Mouse (Mus musculus) sigmoid colon, adult 10 weeks (tissue): ENCODE results near the gene Zcchc17. TPM values are rescaled to one million over a fixed set of nuclear protein-coding genes. Genes with fewer than 3 reads are reported as not detected.

ENCODE experiments used
- polyA plus RNA-seq: library from polyadenylated mRNA; stranded (reverse); fragments of 350-450 nt; fragmentation: Illumina TruSeq; extraction: RNeasy Lipid Tissue Mini Kit (QIAGEN cat#74804); gene quantifications from one replicate; pipeline ENCODE4 v1.2.3, GENCODE M21; 2014; ENCODE audit warnings: low read depth, low replicate concordance

The Zcchc17 gene
- 25.5 TPM for polyA plus RNA-seq

DNA sequence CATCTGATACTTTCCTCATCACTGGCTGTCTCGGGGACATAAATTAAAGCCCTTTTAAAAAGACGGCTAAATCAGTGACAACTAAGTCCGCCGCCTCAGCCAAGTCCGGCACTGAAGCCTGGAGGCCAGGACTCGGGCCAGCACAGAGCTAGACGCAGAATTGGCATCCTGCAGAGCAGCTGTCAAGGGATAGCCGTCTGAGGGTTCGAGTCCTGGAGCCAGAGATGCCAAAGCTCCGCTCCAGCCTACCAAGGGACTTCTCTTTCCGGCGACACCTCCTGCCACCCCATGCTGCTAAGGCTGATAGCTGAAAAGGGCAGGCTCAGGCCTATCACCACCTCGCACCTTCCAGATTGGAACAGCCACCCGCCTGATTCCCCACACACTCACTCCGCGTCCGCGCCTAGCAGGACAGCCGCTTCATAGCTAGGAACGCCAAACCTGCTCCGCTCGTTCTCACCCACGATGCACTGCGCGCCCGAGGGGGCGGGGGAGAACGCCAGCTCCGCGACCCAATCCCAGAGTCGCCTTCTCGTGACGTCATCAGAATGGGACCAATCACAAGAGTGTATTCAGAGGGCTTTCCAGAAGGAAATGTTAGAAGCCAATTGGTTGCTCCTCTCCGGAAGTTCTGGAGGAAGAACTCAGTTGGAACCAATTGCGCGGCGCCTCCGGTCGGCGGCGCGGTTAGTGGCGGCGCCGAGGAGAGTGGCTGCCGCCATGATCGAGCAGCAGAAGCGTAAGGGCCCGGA lies at the start of gene Zcchc17, which contains the start of gene Snrnp40:
TSS of gene Zcchc17 (minus strand) at position 458 of the 752 bp plus-strand sequence.
TSS of gene Snrnp40 (plus strand) at position 647 of the 752 bp plus-strand sequence.

DNA sequence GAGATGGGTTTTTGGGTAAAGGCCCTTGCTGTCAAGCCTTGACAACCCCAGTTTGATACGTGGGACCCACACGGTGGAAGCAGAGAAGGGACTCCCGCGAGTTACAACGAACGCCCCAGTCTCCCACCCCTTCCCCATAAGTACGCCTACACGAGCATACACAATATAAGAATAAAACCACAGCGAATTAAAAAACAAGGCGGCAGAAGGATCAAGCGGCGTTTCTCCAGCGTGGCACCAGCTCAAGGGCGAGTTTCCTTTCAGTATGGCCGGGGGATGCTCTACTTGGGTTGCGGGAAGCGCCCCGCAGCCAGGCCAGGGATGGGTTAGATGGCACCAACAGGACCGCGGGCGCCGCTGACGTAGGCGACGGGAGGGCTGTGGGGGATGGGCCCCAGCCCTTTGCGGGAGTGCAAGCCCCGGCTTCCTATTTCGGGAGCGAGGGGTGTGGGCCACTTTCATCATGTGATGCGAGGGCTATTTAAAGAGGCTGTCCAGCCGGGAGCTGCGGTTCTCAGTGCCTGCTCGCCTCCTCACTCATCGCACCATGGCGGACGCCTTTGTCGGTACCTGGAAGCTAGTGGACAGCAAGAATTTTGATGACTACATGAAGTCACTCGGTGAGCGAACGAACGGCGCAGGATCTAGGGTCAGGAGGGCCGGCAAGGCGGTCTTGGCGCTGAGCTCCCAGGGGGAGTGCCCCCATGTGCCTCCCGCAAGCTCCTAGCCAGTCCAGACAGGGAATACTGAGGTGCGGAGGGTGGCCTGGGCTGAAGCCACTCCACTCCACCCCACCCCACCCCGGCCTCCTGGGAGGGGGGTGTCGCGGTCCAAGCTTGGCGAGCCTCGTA lies 51.3 kb downstream of the Zcchc17 start, which contains the start of the genes Fabp3 and Gm10570:
TSS of gene Fabp3 (plus strand) at position 365 of the 851 bp plus-strand sequence.
TSS of gene Gm10570 (minus strand) at position 444 of the 851 bp plus-strand sequence.

DNA sequence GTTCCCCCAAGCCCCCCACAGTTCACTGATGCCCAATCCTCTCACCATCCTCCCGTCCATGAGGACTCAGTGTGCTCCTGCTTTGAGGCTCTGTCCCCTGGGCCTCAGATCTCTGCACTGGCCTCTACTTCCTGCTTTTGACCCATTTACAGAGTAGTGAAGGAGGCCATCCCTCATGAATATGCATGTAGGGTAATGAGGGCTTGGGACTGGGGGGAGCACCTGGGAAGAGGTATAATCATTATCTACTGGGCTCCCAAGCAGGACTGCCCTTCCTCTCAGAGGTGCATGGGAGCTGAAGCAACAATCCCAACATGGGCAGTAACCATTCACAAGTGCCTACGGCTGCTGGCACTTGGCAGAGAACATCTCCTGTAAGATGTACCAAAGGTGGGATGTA lies 80.6 kb downstream of the Zcchc17 start, which contains the start of gene Serinc2:
TSS of gene Serinc2 (minus strand) at position 101 of the 400 bp plus-strand sequence.

Other genes starting within 250 kb of the Zcchc17 start
- not detected for gene Hcrtr1, start 220.6 kb downstream of the Zcchc17 start, polyA plus RNA-seq
- 10.5 TPM for gene Tinagl1, start 184.8 kb downstream of the Zcchc17 start, polyA plus RNA-seq
- gene Gm853, start 137.5 kb downstream of the Zcchc17 start, polyA plus RNA-seq: not detected
- 4.3 TPM for gene Serinc2, start 80.7 kb downstream of the Zcchc17 start, polyA plus RNA-seq
- 0.82 TPM for gene Fabp3, start 51.3 kb downstream of the Zcchc17 start, polyA plus RNA-seq
- not detected for gene Gm10570, start 51.3 kb downstream of the Zcchc17 start, polyA plus RNA-seq
- gene Snrnp40, start 189 bp upstream of the Zcchc17 start, polyA plus RNA-seq: 11.1 TPM
- gene Nkain1, start 214.2 kb upstream of the Zcchc17 start, polyA plus RNA-seq: not detected